8 mouse cellular contexts compared by ENCODE assay signal in the genomic region with DNA sequence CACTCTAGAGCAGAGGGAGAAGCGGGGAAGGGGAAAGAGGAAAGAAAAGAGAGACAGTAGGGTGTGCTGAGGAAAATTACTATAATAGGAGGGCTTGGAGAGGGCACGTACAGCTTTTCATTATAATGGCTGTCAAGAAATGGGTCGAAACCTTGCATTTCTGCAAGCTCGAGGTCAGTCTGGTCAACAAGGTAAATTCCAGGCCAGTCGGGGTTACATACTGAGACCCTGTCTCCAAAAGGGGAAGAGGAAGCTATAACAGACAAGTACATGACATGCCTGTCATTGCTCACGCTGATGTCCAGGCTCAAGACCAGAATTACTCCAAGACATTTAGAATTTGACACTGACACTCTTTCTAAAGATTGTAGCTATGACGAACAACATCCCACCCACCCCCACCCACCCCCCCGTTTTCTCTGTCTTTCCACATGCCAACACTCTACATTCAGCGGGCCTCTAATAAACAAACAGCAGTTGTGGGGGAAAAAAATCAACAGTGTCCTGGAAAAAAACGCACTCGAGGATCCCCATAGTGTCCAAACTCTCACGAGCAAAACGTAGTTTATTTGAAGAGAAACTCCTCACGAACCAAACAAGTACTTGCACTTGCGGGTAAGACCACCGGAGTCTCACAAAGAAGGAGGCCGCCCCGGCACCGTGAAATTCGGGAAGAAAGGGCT. TPM values are rescaled to one million over a fixed set of nuclear protein-coding genes. Genes with fewer than 3 reads are reported as not detected.
A peak's percentile ranks its signal among the peaks of the same experiment; 100 is the strongest.
DNase-seq lines count a peak whose midpoint lies in the region; ATAC-seq and TF ChIP-seq lines count a peak whose summit lies in the region.

A gene (plus strand): TSS at position 534 of the 683 bp plus-strand sequence.

- no peak for TF ChIP-seq POLR2A in small intestine, adult 2 months (IDR thresholded peaks at IDR 0.05; ENCODE audit: low read depth, low read length)

- WGBS in kidney, postnatal 0 days = 13% methylated on average over 20 of the region's 20 CpGs
- 14% methylated on average over 20 of the region's 20 CpGs for WGBS in limb, embryonic 12.5 days
- 16% methylated on average over 20 of the region's 20 CpGs for WGBS in small intestine, adult 2 months

- no peaks in the 10 kb centered on the region for H3K36me3 ChIP-seq in kidney, postnatal 0 days (ENCODE audit: insufficient read depth, low read length)
- peaks cover 6% of the 10 kb centered on the region; the same call in 1 of the 2 replicates for H3K36me3 ChIP-seq in limb, embryonic 12.5 days
- no peaks in the 10 kb centered on the region for H3K36me3 ChIP-seq in small intestine, adult 2 months (ENCODE audit: control insufficient read depth, insufficient read depth, low read length)

- peak within 1 kb of the TSS; percentile 66 for H3K27ac ChIP-seq in kidney, postnatal 0 days
- H3K27ac ChIP-seq in limb, embryonic 12.5 days = peak within 1 kb of the TSS; percentile 94
- peak within 1 kb of the TSS; percentile 38 for H3K27ac ChIP-seq in small intestine, adult 2 months (ENCODE audit: insufficient read depth, low read depth, low read length)

- peak within 1 kb of the TSS; percentile 68 for H3K4me3 ChIP-seq in kidney, postnatal 0 days (replicated peaks; ENCODE audit: low read depth, low read length)
- H3K4me3 ChIP-seq in limb, embryonic 12.5 days (replicated peaks) = peak within 1 kb of the TSS; percentile 72
- H3K4me3 ChIP-seq in small intestine, adult 2 months (ENCODE audit: low read depth, low read length) = peak within 1 kb of the TSS; percentile 92

- no peaks in the 10 kb centered on the region for H3K9me3 ChIP-seq in kidney, postnatal 0 days (replicated peaks; ENCODE audit: low read length)
- no peaks in the 10 kb centered on the region for H3K9me3 ChIP-seq in limb, embryonic 12.5 days

- 0 out of 2 replicates have a peak, but pooled peaks have one; percentile 6 for ATAC-seq in kidney, postnatal 0 days (replicated peaks; ENCODE audit: low FRiP score, low read depth)
- ATAC-seq in activated CD4-positive, CD25-positive, alpha-beta regulatory T cell, adult 4 months = peak; percentile 1
- peak; percentile 68 for ATAC-seq in granulocyte monocyte progenitor cell, adult 5-6 weeks (replicated peaks; ENCODE audit: poor library complexity, severe bottlenecking)
- ATAC-seq in limb, embryonic 12.5 days (ENCODE audit: insufficient number of reproducible peaks, insufficient read depth, low FRiP score, low TSS enrichment, low read depth) = peak; percentile 4; the same call in 1 of the 2 replicates

- DNase-seq in kidney, postnatal 0 days (ENCODE audit: low spot score) = no peak
- no peak for DNase-seq in kidney, postnatal 14 days
- no peak for DNase-seq in thymus, postnatal 36 days
- DNase-seq in adrenal gland, postnatal 4 days (ENCODE audit: low spot score in 2 of 2) = no peak

- H3K27me3 ChIP-seq in kidney, postnatal 0 days (ENCODE audit: insufficient read depth, low read length) = no peaks in the 10 kb centered on the region
- no peaks in the 10 kb centered on the region for H3K27me3 ChIP-seq in limb, embryonic 12.5 days
- no peaks in the 10 kb centered on the region for H3K27me3 ChIP-seq in small intestine, adult 2 months (ENCODE audit: control insufficient read depth, insufficient read depth, low read length)

- TF ChIP-seq CTCF in kidney, postnatal 0 days (IDR thresholded peaks at IDR 0.05; ENCODE audit: low read depth) = no peak
- no peak for TF ChIP-seq CTCF in small intestine, adult 2 months (IDR thresholded peaks at IDR 0.05; ENCODE audit: extremely low read depth, insufficient read length, insufficient replicate concordance, low read depth, low read length)

- H3K4me1 ChIP-seq in kidney, postnatal 0 days (replicated peaks; ENCODE audit: insufficient read depth, low read length) = no peaks in the 10 kb centered on the region
- H3K4me1 ChIP-seq in limb, embryonic 12.5 days (replicated peaks) = peaks cover 11% of the 10 kb centered on the region
- H3K4me1 ChIP-seq in small intestine, adult 2 months (ENCODE audit: control insufficient read depth, insufficient read depth, insufficient read length, low read length) = peaks cover 5% of the 10 kb centered on the region

- H3K9ac ChIP-seq in kidney, postnatal 0 days (ENCODE audit: low read depth, low read length) = peak within 1 kb of the TSS; percentile 67
- H3K9ac ChIP-seq in limb, embryonic 12.5 days (replicated peaks) = peak within 1 kb of the TSS; percentile 86

- peak within 1 kb of the TSS; percentile 69 for H3K4me2 ChIP-seq in kidney, postnatal 0 days (ENCODE audit: low read length)
- H3K4me2 ChIP-seq in limb, embryonic 12.5 days = peak within 1 kb of the TSS; percentile 59

RNA-seq across cellular contexts. Expression of the gene that starts here (rescaled TPM):
- 29.4 and 31.8 TPM in 2 replicates for polyA plus RNA-seq in kidney, postnatal 0 days (2015; fragmentation: Nextera tagmentation; extraction: Ambion mirVana)
- under 1 TPM in 1 of 2 experiments, not detected in 1; 0.87 TPM for polyA plus RNA-seq in activated CD4-positive, CD25-positive, alpha-beta regulatory T cell, adult 4 months (2017; shearing (Covaris generic))
- 2.9 and 3.4 TPM in 2 replicates for total RNA-seq in granulocyte monocyte progenitor cell, adult 5-6 weeks (2014; fragmentation: Nextera tagmentation)
- 2.5 and 3.8 TPM in 2 replicates for total RNA-seq in granulocyte monocyte progenitor cell, adult 5-6 weeks (2017)
- 26.7 and 27.8 TPM in 2 replicates for polyA plus RNA-seq in limb, embryonic 12.5 days (2016; fragmentation: Nextera tagmentation; extraction: Ambion mirVana)
- 1.6 and 3.4 TPM in 2 replicates for polyA plus RNA-seq in small intestine, adult 2 months (2012; rRNA removed)
- total RNA-seq in adrenal gland, postnatal 4 days (2021) = 1 to 10 TPM; 7.8 to 8.6 TPM

Comparison
In these comparisons a context has a peak if more than half of its experiments do, and no peak if none do; other contexts are left out.
1. Peak in ATAC-seq in activated CD4-positive, CD25-positive, alpha-beta regulatory T cell, adult 4 months; RNA of the gene not detected or under 1 TPM.
2. ATAC-seq: peak in every context shown above with its lines; median percentile 68 in granulocyte monocyte progenitor cell, adult 5-6 weeks; 6 in kidney, postnatal 0 days; 4 in limb, embryonic 12.5 days; 1 in activated CD4-positive, CD25-positive, alpha-beta regulatory T cell, adult 4 months.
3. H3K27ac ChIP-seq: peak in every context shown above with its lines; median percentile 94 in limb, embryonic 12.5 days; 66 in kidney, postnatal 0 days; 38 in small intestine, adult 2 months.